Mouse (Mus musculus): ENCODE measurements around the gene Supt4a. TPM values are rescaled to one million over a fixed set of nuclear protein-coding genes. Genes with fewer than 3 reads are reported as not detected.

Supt4a gene
- 10 to 100 TPM; 66.3 to 82.3 TPM for total RNA-seq (2021)
- long read RNA-seq, experiment 1, transcript Supt4a-201 (5 exons, 706 nt) = major isoform, 27 of 29 reads
- long read RNA-seq, experiment 1, partial matches to known transcripts = 1 of 29 reads
- long read RNA-seq, experiment 1, other reads (novel, unspliced or antisense) = 1 of 29 reads
- long read RNA-seq, experiment 2, transcript Supt4a-201 (5 exons, 706 nt) = major isoform, 18 of 18 reads
- long read RNA-seq, experiment 2, partial matches to known transcripts = 0 of 18 reads
- long read RNA-seq, experiment 2, other reads (novel, unspliced or antisense) = 0 of 18 reads

DNA sequence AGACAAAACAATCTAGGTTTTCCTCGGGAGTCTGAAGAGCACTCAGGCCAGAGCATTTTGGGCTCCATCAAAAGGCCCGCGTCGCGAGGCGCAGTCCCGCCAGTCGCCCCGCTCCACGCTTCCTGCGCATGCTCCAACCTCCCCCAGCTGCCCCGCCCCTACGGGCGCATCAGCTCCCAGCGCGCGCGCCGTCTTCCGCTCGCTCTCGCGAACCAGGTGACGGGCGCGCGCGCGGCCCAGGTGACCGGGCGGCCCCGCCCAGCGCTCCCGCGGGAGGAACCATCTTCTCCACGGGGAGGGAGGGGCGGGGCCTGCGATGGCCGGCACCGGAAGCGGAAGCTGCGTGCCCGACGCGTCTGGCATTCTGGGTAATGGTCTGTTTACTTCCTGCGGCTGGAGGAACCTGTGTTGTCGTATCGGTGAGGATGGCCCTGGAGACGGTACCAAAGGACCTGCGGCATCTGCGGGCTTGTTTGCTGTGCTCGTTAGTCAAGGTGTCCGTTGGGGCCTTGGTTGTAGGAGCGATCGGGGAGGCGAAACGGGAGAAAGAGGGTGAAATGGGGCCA, at the start of gene Supt4a:
TSS of gene Supt4a (plus strand) at position 378 of the 566 bp plus-strand sequence.
- TF ChIP-seq CTCF (IDR thresholded peaks at IDR 0.05) = no peak
- peak within 1 kb of the TSS; percentile 93 for H3K4me3 ChIP-seq
- peak within 1 kb of the TSS; percentile 84 for H3K27ac ChIP-seq
- intact Hi-C loops (cut with DNase I) = loop anchor here (1.0 to 2.0 kb wide), 2 partner anchors 25 to 74 kb away; partner anchors contain the start of gene Rnf43
- DNase-seq (ENCODE audit: extremely low spot score in 1 of 2, low spot score in 2 of 2) = peak; percentile 93 to 95

DNA sequence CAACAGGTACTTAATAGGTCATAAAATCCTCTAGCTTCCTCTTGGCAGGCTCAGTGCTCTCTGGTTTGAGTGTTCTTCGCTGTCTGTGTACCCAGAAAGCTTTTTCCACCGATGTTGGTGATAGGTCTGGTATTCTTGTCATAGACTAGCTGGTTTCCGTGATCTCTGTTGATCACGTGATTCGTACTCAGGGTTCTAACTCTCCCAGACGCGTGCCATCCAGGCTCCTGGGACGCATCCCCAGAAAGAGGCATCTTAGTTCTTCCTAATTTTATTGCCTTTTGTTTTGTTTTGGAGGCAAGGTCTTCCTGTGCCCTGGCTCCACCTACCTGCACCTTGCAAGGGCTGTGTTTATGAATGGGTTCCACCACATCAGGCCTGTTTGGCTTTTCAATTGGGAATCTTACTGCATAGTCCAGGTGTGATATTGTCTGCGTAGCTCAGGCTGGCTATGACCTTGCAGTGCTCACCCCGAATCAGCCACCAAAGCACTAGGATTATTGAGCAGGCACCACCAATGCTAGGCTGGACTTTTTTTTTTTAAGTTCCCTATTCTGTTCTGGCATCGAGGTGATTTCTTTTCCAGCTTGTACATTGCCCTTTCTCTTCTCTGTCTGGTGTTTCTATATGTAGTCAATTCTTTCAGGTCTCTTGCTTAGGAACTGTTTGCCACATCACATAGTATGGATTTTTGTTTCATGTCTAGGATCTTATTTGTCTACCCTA, 48.7 kb upstream of the Supt4a start:
- H3K27ac ChIP-seq = no peak overlapping the region
- DNase-seq (ENCODE audit: extremely low spot score in 1 of 2, low spot score in 2 of 2) = no peak
- TF ChIP-seq CTCF (IDR thresholded peaks at IDR 0.05) = no peak

GRCm38 (mm10) chr11:87689402-87689808, 47.9 kb upstream of the Supt4a start:
- no peak for TF ChIP-seq CTCF (IDR thresholded peaks at IDR 0.05)
- no peak overlapping the region for H3K27ac ChIP-seq
- intact Hi-C loops (cut with DNase I) = no loop called here
- no peak for DNase-seq (ENCODE audit: extremely low spot score in 1 of 2, low spot score in 2 of 2)
- H3K4me3 ChIP-seq = no peak overlapping the region

More for the DNA sequence above, 48.7 kb upstream of the Supt4a start:
- intact Hi-C loops (cut with DNase I) = no loop called here
- no peak overlapping the region for H3K4me3 ChIP-seq

DNA sequence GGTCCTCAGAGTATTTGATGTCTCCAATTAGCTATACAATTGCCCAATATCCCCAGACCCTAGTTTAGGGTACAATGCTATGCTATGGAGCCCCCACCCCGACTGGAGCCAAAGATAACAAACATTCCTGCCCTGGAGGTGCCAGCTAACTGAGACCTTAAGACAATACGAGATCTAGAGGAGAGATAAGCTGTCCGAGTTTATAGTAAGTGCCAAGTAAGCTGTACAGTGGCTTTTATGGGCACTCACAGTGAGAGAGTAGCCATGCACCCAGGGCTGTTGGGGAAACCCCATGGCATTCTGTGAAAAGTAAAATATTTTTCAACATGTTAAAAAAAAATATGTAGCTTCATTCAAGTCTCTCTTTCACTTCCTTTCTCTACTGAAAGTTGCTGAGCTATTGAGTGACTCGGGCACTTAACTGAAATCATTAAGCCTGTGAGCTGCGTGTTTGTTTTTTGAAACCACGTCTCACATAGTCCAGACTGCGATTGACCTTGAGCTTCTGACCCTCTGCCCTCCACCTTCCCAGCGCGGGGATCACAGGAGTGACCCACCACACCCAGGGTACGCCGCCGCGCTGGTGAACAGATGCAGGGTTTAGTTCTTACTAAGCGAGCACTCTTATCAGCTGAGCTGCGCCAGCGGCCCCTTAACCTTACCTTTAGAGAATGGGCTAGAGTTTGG, 47.2 kb upstream of the Supt4a start:
- no peak overlapping the region for H3K27ac ChIP-seq
- intact Hi-C loops (cut with DNase I) = no loop called here
- TF ChIP-seq CTCF (IDR thresholded peaks at IDR 0.05) = no peak

DNA sequence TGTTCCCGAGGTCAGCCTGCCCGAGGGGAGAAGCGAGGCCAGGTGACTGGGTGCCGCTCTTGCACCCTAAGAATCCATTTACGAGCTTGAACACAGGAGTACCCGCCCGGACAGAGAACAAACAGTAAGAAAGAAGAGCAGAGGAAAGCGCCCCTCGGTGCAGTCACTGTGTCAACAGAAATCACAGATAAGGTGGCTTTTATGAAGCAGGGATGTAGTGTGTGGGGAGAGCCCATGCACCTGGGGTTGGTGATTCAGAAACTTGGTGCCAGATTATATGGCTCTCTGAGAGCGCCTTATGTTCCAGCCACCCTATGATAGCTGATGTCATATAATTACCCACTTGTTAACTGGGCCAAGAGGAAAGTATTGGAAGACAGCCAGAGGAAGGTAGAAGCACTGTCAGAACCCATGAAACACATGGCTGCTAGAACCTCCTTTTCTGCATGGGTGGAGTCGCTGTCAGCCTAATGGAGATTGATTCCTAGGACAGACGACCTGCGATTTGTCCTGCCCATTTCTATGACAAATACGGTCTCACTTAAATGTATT, 40.1 kb upstream of the Supt4a start:
- TF ChIP-seq CTCF (IDR thresholded peaks at IDR 0.05) = no peak

More for the DNA sequence above, 47.2 kb upstream of the Supt4a start:
- no peak overlapping the region for H3K4me3 ChIP-seq
- no peak for DNase-seq (ENCODE audit: extremely low spot score in 1 of 2, low spot score in 2 of 2)

DNA sequence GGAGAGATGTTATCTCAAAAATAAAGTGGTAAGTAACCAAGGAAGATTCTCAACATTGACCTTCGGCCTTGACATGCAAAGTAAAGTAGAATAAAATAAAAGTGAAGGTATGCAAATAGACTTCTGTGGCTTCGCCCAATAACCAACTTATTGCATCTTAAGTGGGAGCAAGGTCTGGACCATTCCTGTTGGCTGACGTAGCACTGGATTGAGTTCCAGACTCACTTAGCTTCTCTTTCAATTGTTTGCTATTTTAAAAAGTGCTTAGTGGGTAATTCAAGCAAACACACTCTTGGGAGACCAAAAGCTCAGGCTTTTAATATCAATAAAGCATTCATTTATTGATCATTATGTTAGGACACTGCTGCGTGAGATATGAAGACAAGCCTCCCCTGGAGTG, 39.2 kb upstream of the Supt4a start:
- intact Hi-C loops (cut with DNase I) = no loop called here
- TF ChIP-seq CTCF (IDR thresholded peaks at IDR 0.05) = no peak
- no peak overlapping the region for H3K27ac ChIP-seq
- no peak overlapping the region for H3K4me3 ChIP-seq
- DNase-seq (ENCODE audit: extremely low spot score in 1 of 2, low spot score in 2 of 2) = no peak

More for the DNA sequence above, 40.1 kb upstream of the Supt4a start:
- Histone ChIP-seq H3K4me3 (no peak overlapping the region), H3K27ac (no peak overlapping the region)
- intact Hi-C loops (cut with DNase I) = no loop called here
- DNase-seq (ENCODE audit: extremely low spot score in 1 of 2, low spot score in 2 of 2) = no peak

DNA sequence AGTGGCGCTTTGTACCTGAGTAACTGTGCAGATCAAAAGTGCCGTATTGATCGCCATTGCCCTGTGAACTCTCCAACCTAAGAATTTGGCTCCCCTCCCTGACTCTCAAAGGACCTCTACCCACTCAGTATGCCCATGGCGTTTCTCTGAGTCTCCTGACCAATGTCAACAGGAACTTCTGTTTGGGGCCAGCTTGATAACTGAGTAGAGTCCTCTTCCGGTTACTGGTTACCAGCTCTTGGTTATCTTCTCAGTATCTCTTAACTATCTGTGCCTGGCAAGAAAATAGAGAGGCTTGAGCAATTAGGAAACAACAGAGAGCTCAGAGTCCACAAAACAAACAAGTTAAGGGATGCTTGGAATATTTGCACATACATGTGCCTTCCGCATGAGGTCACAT, 36.2 kb upstream of the Supt4a start:
- no peak for DNase-seq (ENCODE audit: extremely low spot score in 1 of 2, low spot score in 2 of 2)
- H3K27ac ChIP-seq = no peak overlapping the region
- intact Hi-C loops (cut with DNase I) = no loop called here
- H3K4me3 ChIP-seq = no peak overlapping the region
- no peak for TF ChIP-seq CTCF (IDR thresholded peaks at IDR 0.05)

- DNase-seq (ENCODE audit: extremely low spot score in 1 of 2, low spot score in 2 of 2) = no peak
- intact Hi-C loops (cut with DNase I) = no loop called here
- Histone ChIP-seq H3K27ac (no peak overlapping the region), H3K4me3 (no peak overlapping the region)
- no peak for TF ChIP-seq CTCF (IDR thresholded peaks at IDR 0.05)
Measured at GRCm38 (mm10) chr11:87701877-87702620, 35.3 kb upstream of the Supt4a start.

- Histone ChIP-seq H3K27ac (no peak overlapping the region), H3K4me3 (no peak overlapping the region)
- no peak for DNase-seq (ENCODE audit: extremely low spot score in 1 of 2, low spot score in 2 of 2)
- no peak for TF ChIP-seq CTCF (IDR thresholded peaks at IDR 0.05)
- intact Hi-C loops (cut with DNase I) = no loop called here
Measured at GRCm38 (mm10) chr11:87703654-87704053, 33.7 kb upstream of the Supt4a start.

DNA sequence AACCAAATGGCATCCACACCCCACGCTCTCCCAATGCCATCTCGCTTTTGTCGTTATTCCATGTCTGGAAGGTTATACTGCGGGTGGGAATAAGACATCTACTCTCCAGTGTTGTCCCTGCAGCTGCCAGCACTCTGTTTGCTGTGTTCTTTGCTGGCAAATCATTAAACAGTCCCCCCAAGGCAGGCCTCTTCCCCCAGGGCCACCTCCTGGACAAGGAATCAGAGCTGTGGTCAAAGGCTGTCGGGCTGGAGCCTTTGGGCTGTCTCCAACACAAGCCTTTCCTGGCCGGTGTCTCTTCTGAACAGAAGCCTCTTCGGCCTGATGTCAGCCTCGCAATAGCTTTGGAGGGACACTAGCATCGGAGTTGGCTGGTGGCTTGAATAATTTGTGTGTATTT, 33.1 kb upstream of the Supt4a start:
- H3K4me3 ChIP-seq = no peak overlapping the region
- intact Hi-C loops (cut with DNase I) = no loop called here
- TF ChIP-seq CTCF (IDR thresholded peaks at IDR 0.05) = no peak
- H3K27ac ChIP-seq = no peak overlapping the region
- DNase-seq (ENCODE audit: extremely low spot score in 1 of 2, low spot score in 2 of 2) = no peak

- intact Hi-C loops (cut with DNase I) = no loop called here
Measured at GRCm38 (mm10) chr11:87707570-87707969, 29.8 kb upstream of the Supt4a start.

More at GRCm38 (mm10) chr11:87707570-87707969, 29.8 kb upstream of the Supt4a start:
- TF ChIP-seq CTCF (IDR thresholded peaks at IDR 0.05) = no peak
- no peak for DNase-seq (ENCODE audit: extremely low spot score in 1 of 2, low spot score in 2 of 2)
- Histone ChIP-seq H3K27ac (no peak overlapping the region), H3K4me3 (no peak overlapping the region)
